Mouse (Mus musculus) liver, embryonic 13.5 days (tissue): ENCODE results near the gene Schip1. TPM values are rescaled to one million over a fixed set of nuclear protein-coding genes. Genes with fewer than 3 reads are reported as not detected.
A peak's percentile ranks its signal among the peaks of the same experiment; 100 is the strongest.

ENCODE experiments used
- ATAC-seq: fragments of 200-750 bp; cut with Nextera tagmentation; 2 replicates; pipeline ENCODE4 v1.8.0; 2017; ENCODE audit warnings: low read depth, mild to moderate bottlenecking, moderate number of reproducible peaks, moderate library complexity
- DNase-seq: peaks from one replicate; pipeline ENCODE4 v3.0.0; 2022
- H3K27ac ChIP-seq: fragments of 300-500 bp; sonication (generic); 2 replicates; pipeline ENCODE4 v1.5.1; 2015; ENCODE audit warnings: moderate library complexity, mild to moderate bottlenecking, inconsistent platforms
- H3K27me3 ChIP-seq: fragments of 300-500 bp; sonication (generic); 2 replicates; pipeline ENCODE4 v1.6.1; 2015; ENCODE audit warnings: mild to moderate bottlenecking, inconsistent platforms
- H3K36me3 ChIP-seq: fragments of 300-500 bp; sonication (generic); 2 replicates; pipeline ENCODE4 v1.6.1; 2015; ENCODE audit warnings: mild to moderate bottlenecking, inconsistent platforms
- H3K4me1 ChIP-seq: fragments of 300-500 bp; sonication (generic); replicated peaks from 2 replicates; pipeline ENCODE4 v1.6.1; 2015; ENCODE audit warnings: inconsistent platforms
- H3K4me2 ChIP-seq: fragments of 300-500 bp; sonication (generic); 2 replicates; pipeline ENCODE4 v1.6.1; 2015; ENCODE audit warnings: inconsistent platforms, mild to moderate bottlenecking, moderate library complexity
- H3K4me3 ChIP-seq: fragments of 300-500 bp; sonication (generic); replicated peaks from 2 replicates; pipeline ENCODE4 v1.5.1; 2015; ENCODE audit warnings: mild to moderate bottlenecking, inconsistent platforms
- H3K9ac ChIP-seq: fragments of 300-500 bp; sonication (generic); 2 replicates; pipeline ENCODE4 v1.6.1; 2015; ENCODE audit warnings: mild to moderate bottlenecking, inconsistent platforms
- H3K9me3 ChIP-seq: fragments of 300-500 bp; sonication (generic); replicated peaks from 2 replicates; pipeline ENCODE4 v1.6.1; 2016; ENCODE audit warnings: inconsistent platforms
- WGBS: fragments of 180-500 bp; shearing (Covaris S2); methylation state at CpG from one replicate; pipeline ENCODE4 v1.1.7; 2015; ENCODE audit not compliant: insufficient replicate concordance; 5-methylcytosine and 5-hydroxymethylcytosine counted together
- polyA plus RNA-seq: library from polyadenylated mRNA; unstranded; fragments of >200 nt; fragmentation: Nextera tagmentation; extraction: Ambion mirVana; gene quantifications from 2 replicates; pipeline ENCODE4 v1.2.1, GENCODE M21; 2015

Schip1 gene
- polyA plus RNA-seq, 1 experiment from 2014 or later: 2.9 TPM

- Histone ChIP-seq H3K9ac (no peak overlapping the region), H3K27me3 (no peaks in the 10 kb centered on the region), H3K36me3 (no peaks in the 10 kb centered on the region), H3K27ac (no peak overlapping the region), H3K4me2 (no peak overlapping the region), H3K4me3 (no peak overlapping the region), H3K9me3 (no peaks in the 10 kb centered on the region), H3K4me1 (no peaks in the 10 kb centered on the region)
- DNase-seq (no peak), ATAC-seq (no peak)
- WGBS: 66% methylated on average over 7 of the region's 7 CpGs
These were observed 470.6 kb downstream of the Schip1 start for GRCm38 (mm10) chr3:68535160-68535728.

DNA sequence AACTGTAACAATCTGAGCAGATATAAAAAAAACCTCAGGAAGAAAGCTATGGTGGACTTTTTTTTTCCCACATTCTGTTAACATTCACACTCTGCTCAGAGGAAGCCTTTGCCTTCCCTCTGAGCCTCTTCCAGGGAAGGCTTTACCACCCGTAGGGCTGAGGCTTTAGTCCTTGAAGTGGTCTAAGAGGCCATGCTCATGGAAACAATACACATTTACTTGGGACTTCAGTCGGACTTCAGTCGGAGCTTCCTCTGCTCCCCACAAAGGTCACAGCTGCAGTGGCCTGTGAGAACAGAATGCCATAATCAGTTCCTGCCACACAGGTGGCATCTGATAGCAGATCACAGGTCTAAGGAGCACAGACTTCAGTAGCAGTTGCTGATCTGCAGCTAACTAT, 471.5 kb downstream of the Schip1 start:
- Histone ChIP-seq H3K9ac (no peak overlapping the region), H3K4me3 (no peak overlapping the region), H3K9me3 (no peaks in the 10 kb centered on the region), H3K4me2 (no peak overlapping the region), H3K36me3 (no peaks in the 10 kb centered on the region), H3K27me3 (no peaks in the 10 kb centered on the region), H3K27ac (no peak overlapping the region), H3K4me1 (peaks cover under 1% of the 10 kb centered on the region; the same call in 1 of the 2 replicates)
- WGBS: 53% methylated on average over 3 of the region's 3 CpGs
- DNase-seq: no peak
- no peak for ATAC-seq

GRCm38 (mm10) chr3:68541688-68542087, 477.1 kb downstream of the Schip1 start:
- 32% methylated on average over 8 of the region's 8 CpGs for WGBS
- Histone ChIP-seq H3K9me3 (no peaks in the 10 kb centered on the region), H3K36me3 (no peaks in the 10 kb centered on the region), H3K9ac (no peak overlapping the region), H3K4me3 (no peak overlapping the region), H3K27ac (no peak overlapping the region), H3K4me1 (peaks cover 17% of the 10 kb centered on the region), H3K4me2 (no peak overlapping the region), H3K27me3 (no peaks in the 10 kb centered on the region)
- DNase-seq (no peak), ATAC-seq (peak; percentile 66; the same call in 1 of the 2 replicates)

- peak; percentile 84 for ATAC-seq
- WGBS: 6% methylated on average over 7 of the region's 7 CpGs
- Histone ChIP-seq H3K36me3 (no peaks in the 10 kb centered on the region), H3K4me2 (peak overlapping the region; percentile 47), H3K4me3 (peak overlapping the region; percentile 22; the same call in 1 of the 2 replicates), H3K9ac (no peak overlapping the region), H3K27ac (no peak overlapping the region), H3K27me3 (no peaks in the 10 kb centered on the region), H3K9me3 (no peaks in the 10 kb centered on the region), H3K4me1 (peaks cover 17% of the 10 kb centered on the region)
- DNase-seq: peak; percentile 23
These were observed 478.4 kb downstream of the Schip1 start for GRCm38 (mm10) chr3:68542944-68543501.

DNA sequence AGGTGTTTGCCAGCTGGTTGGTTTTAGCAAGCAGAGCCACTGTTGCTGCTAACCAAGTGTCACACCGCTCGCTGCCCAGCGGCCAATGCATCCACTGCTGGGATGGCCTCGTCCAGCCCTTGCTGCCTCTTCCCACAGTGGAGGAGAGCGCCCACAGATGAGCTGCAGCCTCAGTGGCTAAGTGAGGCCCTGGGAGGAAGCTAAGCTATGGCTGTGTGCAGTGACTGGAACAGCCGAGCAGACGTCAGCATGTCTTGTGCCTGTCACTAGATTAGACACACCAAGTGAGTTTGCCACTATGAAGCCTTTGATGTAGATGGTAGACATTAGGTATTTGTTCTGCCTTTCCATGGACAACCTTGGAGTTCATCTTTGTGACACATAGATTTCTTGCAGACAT, 480.2 kb downstream of the Schip1 start:
- WGBS: 59% methylated on average over 7 of the region's 7 CpGs
- H3K27ac ChIP-seq: no peak overlapping the region

DNA sequence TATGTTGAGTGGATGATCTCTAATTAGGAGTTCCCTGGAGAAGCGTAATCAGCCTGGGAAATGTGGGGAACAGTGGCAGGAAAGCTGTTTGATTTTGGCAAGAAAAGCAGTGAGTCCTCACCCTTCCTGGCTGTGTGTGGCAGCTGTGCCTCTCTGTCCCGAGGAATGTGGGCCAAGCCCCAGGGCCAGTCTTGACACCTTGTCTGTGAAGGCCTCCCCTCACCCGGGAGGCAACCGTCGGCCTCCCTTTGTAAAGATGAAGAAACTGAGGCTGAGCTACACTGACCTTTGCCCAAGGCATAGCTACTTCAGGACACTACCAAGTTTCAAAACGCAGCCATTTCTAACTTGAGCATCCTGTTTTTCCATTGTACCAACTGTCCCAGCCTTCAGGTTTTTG, 481.3 kb downstream of the Schip1 start:
- WGBS: 68% methylated on average over 6 of the region's 6 CpGs
- H3K27ac ChIP-seq: no peak overlapping the region

More for the DNA sequence above, 480.2 kb downstream of the Schip1 start:
- no peaks in the 10 kb centered on the region for H3K9me3 ChIP-seq
- H3K27me3 ChIP-seq: no peaks in the 10 kb centered on the region
- H3K4me3 ChIP-seq: no peak overlapping the region
- DNase-seq: no peak
- no peak overlapping the region for H3K9ac ChIP-seq
- H3K4me2 ChIP-seq: no peak overlapping the region
- H3K4me1 ChIP-seq: peaks cover 17% of the 10 kb centered on the region
- no peaks in the 10 kb centered on the region for H3K36me3 ChIP-seq
- ATAC-seq: no peak

GRCm38 (mm10) chr3:68555087-68555662, 490.6 kb downstream of the Schip1 start:
- ATAC-seq: no peak
- H3K36me3 ChIP-seq: no peaks in the 10 kb centered on the region
- no peak overlapping the region for H3K9ac ChIP-seq
- DNase-seq: no peak
- H3K4me1 ChIP-seq: no peaks in the 10 kb centered on the region
- H3K27me3 ChIP-seq: no peaks in the 10 kb centered on the region
- 38% methylated on average over 4 of the region's 4 CpGs for WGBS
- no peak overlapping the region for H3K4me2 ChIP-seq
- no peak overlapping the region for H3K27ac ChIP-seq
- H3K9me3 ChIP-seq: no peaks in the 10 kb centered on the region
- H3K4me3 ChIP-seq: no peak overlapping the region

More for the DNA sequence above, 481.3 kb downstream of the Schip1 start:
- DNase-seq (no peak), ATAC-seq (no peak)
- Histone ChIP-seq H3K9ac (no peak overlapping the region), H3K9me3 (no peaks in the 10 kb centered on the region), H3K4me2 (no peak overlapping the region), H3K27me3 (no peaks in the 10 kb centered on the region), H3K36me3 (no peaks in the 10 kb centered on the region), H3K4me3 (no peak overlapping the region), H3K4me1 (peaks cover 17% of the 10 kb centered on the region)

GRCm38 (mm10) chr3:68556891-68557290, 492.3 kb downstream of the Schip1 start:
- H3K36me3 ChIP-seq: no peaks in the 10 kb centered on the region
- H3K4me3 ChIP-seq: no peak overlapping the region
- WGBS: 54% methylated on average over 9 of the region's 9 CpGs
- H3K9ac ChIP-seq: no peak overlapping the region
- no peak overlapping the region for H3K4me2 ChIP-seq
- no peaks in the 10 kb centered on the region for H3K27me3 ChIP-seq
- no peak overlapping the region for H3K27ac ChIP-seq
- no peaks in the 10 kb centered on the region for H3K4me1 ChIP-seq
- H3K9me3 ChIP-seq: no peaks in the 10 kb centered on the region
- ATAC-seq (no peak), DNase-seq (no peak)

DNA sequence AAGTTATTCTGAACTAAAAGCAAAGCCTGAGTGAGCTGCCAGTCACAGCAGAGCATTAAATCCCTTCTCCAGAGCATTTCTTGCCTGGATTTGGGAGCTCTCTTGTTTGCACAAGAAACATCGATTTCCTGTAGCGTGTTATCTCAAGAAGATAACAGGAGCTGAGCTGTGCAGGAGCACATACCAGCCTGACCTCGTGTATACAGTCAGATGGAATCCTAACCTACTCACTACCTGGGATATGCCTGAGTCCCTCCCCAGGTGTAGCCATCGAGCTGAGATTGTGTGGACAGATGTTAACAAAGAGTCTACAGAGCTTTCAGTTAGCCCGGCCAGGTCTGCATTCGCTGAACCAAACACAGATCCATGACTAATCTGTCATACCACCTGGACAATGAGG, 494.1 kb downstream of the Schip1 start:
- Histone ChIP-seq H3K4me1 (no peaks in the 10 kb centered on the region), H3K9me3 (no peaks in the 10 kb centered on the region), H3K27me3 (no peaks in the 10 kb centered on the region), H3K4me2 (no peak overlapping the region), H3K36me3 (no peaks in the 10 kb centered on the region), H3K9ac (no peak overlapping the region), H3K27ac (no peak overlapping the region), H3K4me3 (no peak overlapping the region)
- 59% methylated on average over 6 of the region's 6 CpGs for WGBS
- DNase-seq (no peak), ATAC-seq (no peak)

GRCm38 (mm10) chr3:68560057-68560456, 495.5 kb downstream of the Schip1 start:
- H3K4me2 ChIP-seq: no peak overlapping the region
- no peak overlapping the region for H3K4me3 ChIP-seq
- WGBS: 64% methylated on average over 5 of the region's 5 CpGs
- no peak overlapping the region for H3K9ac ChIP-seq
- H3K9me3 ChIP-seq: no peaks in the 10 kb centered on the region
- H3K27ac ChIP-seq: no peak overlapping the region
- no peaks in the 10 kb centered on the region for H3K4me1 ChIP-seq
- ATAC-seq (no peak), DNase-seq (no peak)
- no peaks in the 10 kb centered on the region for H3K27me3 ChIP-seq
- no peaks in the 10 kb centered on the region for H3K36me3 ChIP-seq

GRCm38 (mm10) chr3:68562838-68563237, 498.2 kb downstream of the Schip1 start:
- Histone ChIP-seq H3K9me3 (no peaks in the 10 kb centered on the region), H3K4me1 (no peaks in the 10 kb centered on the region), H3K4me2 (no peak overlapping the region), H3K36me3 (no peaks in the 10 kb centered on the region), H3K9ac (no peak overlapping the region), H3K27me3 (no peaks in the 10 kb centered on the region), H3K27ac (no peak overlapping the region), H3K4me3 (no peak overlapping the region)
- WGBS: 63% methylated on average over 2 of the region's 2 CpGs
- DNase-seq (no peak), ATAC-seq (no peak)

- Histone ChIP-seq H3K9ac (no peak overlapping the region), H3K4me3 (no peak overlapping the region), H3K27ac (no peak overlapping the region), H3K4me2 (no peak overlapping the region), H3K27me3 (no peaks in the 10 kb centered on the region), H3K36me3 (no peaks in the 10 kb centered on the region), H3K4me1 (no peaks in the 10 kb centered on the region), H3K9me3 (no peaks in the 10 kb centered on the region)
- WGBS: 59% methylated on average over 8 of the region's 8 CpGs
- DNase-seq (no peak), ATAC-seq (no peak)
These were observed 499.3 kb downstream of the Schip1 start for GRCm38 (mm10) chr3:68563922-68564321.
